In the genomic region with DNA sequence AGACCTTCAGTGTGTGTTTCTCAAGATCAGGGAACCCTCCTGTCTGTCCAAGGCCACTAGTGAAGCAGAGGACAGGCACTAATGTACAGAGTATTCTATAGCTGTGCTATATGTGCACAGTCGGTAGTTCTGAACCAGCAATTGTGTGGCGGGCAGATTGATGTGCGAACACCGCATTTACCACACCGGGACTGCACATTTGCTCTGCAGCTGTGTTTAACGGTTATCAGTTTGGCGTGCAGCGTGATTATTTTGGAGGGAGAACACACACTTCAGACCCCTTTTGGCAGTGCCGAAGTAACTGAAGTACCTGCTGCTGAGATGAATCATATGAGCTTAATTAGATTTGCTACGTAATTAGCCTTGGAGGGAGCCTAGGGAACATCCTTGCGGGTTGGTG, we compare ENCODE assay signal across 8 mouse cellular contexts.
A peak's percentile ranks its signal among the peaks of the same experiment; 100 is the strongest.
DNase-seq lines count a peak whose midpoint lies in the region; ATAC-seq and TF ChIP-seq lines count a peak whose summit lies in the region.

No protein-coding gene starts in this region.

- 0 out of 2 replicates have a peak, but pooled peaks cover 4% of the 10 kb centered on the region for H3K36me3 ChIP-seq in heart, adult 2 months (ENCODE audit: control insufficient read depth, insufficient read depth, low read length)
- no peaks in the 10 kb centered on the region for H3K36me3 ChIP-seq in embryonic facial prominence, embryonic 14.5 days (ENCODE audit: control insufficient read depth, insufficient read depth, low read length)
- no peaks in the 10 kb centered on the region for H3K36me3 ChIP-seq in limb, embryonic 12.5 days
- no peaks in the 10 kb centered on the region for H3K36me3 ChIP-seq in liver, embryonic 12.5 days

- H3K4me3 ChIP-seq in heart, adult 2 months, result peak overlapping the region; percentile 27
- 0 out of 2 replicates have a peak overlapping the region, but pooled peaks have one; percentile 3 for H3K4me3 ChIP-seq in embryonic facial prominence, embryonic 14.5 days (ENCODE audit: low read depth, low read length)
- no peak overlapping the region for H3K4me3 ChIP-seq in limb, embryonic 12.5 days (replicated peaks)
- no peak overlapping the region for H3K4me3 ChIP-seq in liver, embryonic 12.5 days

- 38% methylated on average over 11 of the region's 11 CpGs for WGBS in heart, adult 2 months
- 26% methylated on average over 11 of the region's 11 CpGs for WGBS in embryonic facial prominence, embryonic 14.5 days
- WGBS in limb, embryonic 12.5 days, result 33% methylated on average over 11 of the region's 11 CpGs
- WGBS in liver, embryonic 12.5 days (ENCODE audit: insufficient replicate concordance), result 79% methylated on average over 11 of the region's 11 CpGs

- no peaks in the 10 kb centered on the region for H3K27me3 ChIP-seq in heart, adult 2 months (ENCODE audit: control insufficient read depth, insufficient read depth, low read length)
- H3K27me3 ChIP-seq in embryonic facial prominence, embryonic 14.5 days (replicated peaks; ENCODE audit: control insufficient read depth, insufficient read depth, low read length), result no peaks in the 10 kb centered on the region
- H3K27me3 ChIP-seq in limb, embryonic 12.5 days, result no peaks in the 10 kb centered on the region
- H3K27me3 ChIP-seq in liver, embryonic 12.5 days (replicated peaks), result no peaks in the 10 kb centered on the region

- no peak for TF ChIP-seq POLR2A in heart, adult 2 months (IDR thresholded peaks at IDR 0.05; ENCODE audit: insufficient read depth, low read depth, low read length)

- peak overlapping the region; percentile 40 for H3K4me2 ChIP-seq in embryonic facial prominence, embryonic 14.5 days (ENCODE audit: low read depth, low read length)
- peak overlapping the region; percentile 31 for H3K4me2 ChIP-seq in limb, embryonic 12.5 days
- H3K4me2 ChIP-seq in liver, embryonic 12.5 days, result no peak overlapping the region

- no peak for TF ChIP-seq EP300 in heart, adult 2 months (IDR thresholded peaks at IDR 0.05; ENCODE audit: insufficient read depth, low read depth, low read length)

- H3K9ac ChIP-seq in heart, adult 2 months (ENCODE audit: low read depth, low read length), result peak overlapping the region; percentile 67
- H3K9ac ChIP-seq in embryonic facial prominence, embryonic 14.5 days (ENCODE audit: low read depth, low read length), result no peak overlapping the region
- H3K9ac ChIP-seq in limb, embryonic 12.5 days (replicated peaks), result no peak overlapping the region
- no peak overlapping the region for H3K9ac ChIP-seq in liver, embryonic 12.5 days

- H3K4me1 ChIP-seq in heart, adult 2 months (ENCODE audit: control insufficient read depth, insufficient read depth, low read length), result no peaks in the 10 kb centered on the region; the same call in 1 of the 2 replicates
- H3K4me1 ChIP-seq in embryonic facial prominence, embryonic 14.5 days (ENCODE audit: control insufficient read depth, insufficient read depth, low read length), result peaks cover 24% of the 10 kb centered on the region
- H3K4me1 ChIP-seq in limb, embryonic 12.5 days (replicated peaks), result peaks cover 51% of the 10 kb centered on the region
- peaks cover 45% of the 10 kb centered on the region for H3K4me1 ChIP-seq in liver, embryonic 12.5 days

- DNase-seq in heart, adult 2 months, result peak; percentile 28 to 34
- DNase-seq in heart, adult 11 months, result no peak
- peak; percentile 53 for DNase-seq in brain, adult 2 months (ENCODE audit: low read depth, low spot score)
- peak; percentile 58 for DNase-seq in embryonic facial prominence, embryonic 14.5 days (ENCODE audit: low spot score)
- no peak for DNase-seq in gastrocnemius, adult 18-20 months (ENCODE audit: low spot score)
- DNase-seq in thymus, postnatal 0 days (ENCODE audit: low spot score), result no peak

- H3K27ac ChIP-seq in heart, adult 2 months, result peak overlapping the region; percentile 41; the same call in 1 of the 2 replicates
- peak overlapping the region; percentile 19; the same call in 1 of the 2 replicates for H3K27ac ChIP-seq in embryonic facial prominence, embryonic 14.5 days (replicated peaks; ENCODE audit: low read depth, low read length)
- 0 out of 2 replicates have a peak overlapping the region, but pooled peaks have one; percentile 20 for H3K27ac ChIP-seq in limb, embryonic 12.5 days
- H3K27ac ChIP-seq in liver, embryonic 12.5 days, result no peak overlapping the region

- no peaks in the 10 kb centered on the region for H3K79me2 ChIP-seq in heart, adult 2 months (replicated peaks; ENCODE audit: control insufficient read depth, insufficient read depth, low read length)

- no peak for TF ChIP-seq CTCF in heart, adult 2 months (IDR thresholded peaks at IDR 0.05)

- intact Hi-C loops in heart, adult 2 months (cut with DNase I), result loop anchor here (10.0 kb wide), 1 partner anchor 134 kb away; no protein-coding TSS in a partner anchor

- ATAC-seq in embryonic facial prominence, embryonic 14.5 days (ENCODE audit: low read depth), result peak; percentile 45
- ATAC-seq in limb, embryonic 12.5 days (ENCODE audit: insufficient number of reproducible peaks, insufficient read depth, low FRiP score, low TSS enrichment, low read depth), result no peak
- ATAC-seq in liver, embryonic 12.5 days, result no peak

- H3K9me3 ChIP-seq in embryonic facial prominence, embryonic 14.5 days (ENCODE audit: control insufficient read depth, low read length), result no peaks in the 10 kb centered on the region
- no peaks in the 10 kb centered on the region for H3K9me3 ChIP-seq in limb, embryonic 12.5 days
- no peaks in the 10 kb centered on the region for H3K9me3 ChIP-seq in liver, embryonic 12.5 days (replicated peaks)

Comparison
In these comparisons a context has a peak if more than half of its experiments do, and no peak if none do; other contexts are left out.
1. DNase-seq: peak in heart, adult 2 months (2 of 2), brain, adult 2 months (single experiment) and embryonic facial prominence, embryonic 14.5 days (single experiment); none in heart, adult 11 months (single experiment), gastrocnemius, adult 18-20 months (single experiment) and thymus, postnatal 0 days (single experiment).
2. H3K4me3 ChIP-seq: peak in heart, adult 2 months (single experiment) and embryonic facial prominence, embryonic 14.5 days (single experiment); none in limb, embryonic 12.5 days (single experiment) and liver, embryonic 12.5 days (single experiment).